Mouse (Mus musculus) gastrocnemius, adult 8-10 months (tissue): ENCODE results near the gene Tctn1. TPM values are rescaled to one million over a fixed set of nuclear protein-coding genes. Genes with fewer than 3 reads are reported as not detected.
"Not testable (repeated sequence)": the region's sequence is repeated elsewhere in the genome, so short reads cannot be mapped to it uniquely, and the experiment has no call there.

Experiments
- DNase-seq, 2 experiments: peaks; one replicate each; pipeline ENCODE4 v3.0.0; 2022; ENCODE audit warnings: low spot score in 2 of 2
- total RNA-seq, 4 experiments: library from RNA; stranded (reverse); gene quantifications; 2 replicates each; pipeline ENCODE4 v1.2.4; 2022

The Tctn1 gene
- total RNA-seq, 4 experiments from 2014 or later: 1.4 to 2.1 (median 1.7) TPM

DNA sequence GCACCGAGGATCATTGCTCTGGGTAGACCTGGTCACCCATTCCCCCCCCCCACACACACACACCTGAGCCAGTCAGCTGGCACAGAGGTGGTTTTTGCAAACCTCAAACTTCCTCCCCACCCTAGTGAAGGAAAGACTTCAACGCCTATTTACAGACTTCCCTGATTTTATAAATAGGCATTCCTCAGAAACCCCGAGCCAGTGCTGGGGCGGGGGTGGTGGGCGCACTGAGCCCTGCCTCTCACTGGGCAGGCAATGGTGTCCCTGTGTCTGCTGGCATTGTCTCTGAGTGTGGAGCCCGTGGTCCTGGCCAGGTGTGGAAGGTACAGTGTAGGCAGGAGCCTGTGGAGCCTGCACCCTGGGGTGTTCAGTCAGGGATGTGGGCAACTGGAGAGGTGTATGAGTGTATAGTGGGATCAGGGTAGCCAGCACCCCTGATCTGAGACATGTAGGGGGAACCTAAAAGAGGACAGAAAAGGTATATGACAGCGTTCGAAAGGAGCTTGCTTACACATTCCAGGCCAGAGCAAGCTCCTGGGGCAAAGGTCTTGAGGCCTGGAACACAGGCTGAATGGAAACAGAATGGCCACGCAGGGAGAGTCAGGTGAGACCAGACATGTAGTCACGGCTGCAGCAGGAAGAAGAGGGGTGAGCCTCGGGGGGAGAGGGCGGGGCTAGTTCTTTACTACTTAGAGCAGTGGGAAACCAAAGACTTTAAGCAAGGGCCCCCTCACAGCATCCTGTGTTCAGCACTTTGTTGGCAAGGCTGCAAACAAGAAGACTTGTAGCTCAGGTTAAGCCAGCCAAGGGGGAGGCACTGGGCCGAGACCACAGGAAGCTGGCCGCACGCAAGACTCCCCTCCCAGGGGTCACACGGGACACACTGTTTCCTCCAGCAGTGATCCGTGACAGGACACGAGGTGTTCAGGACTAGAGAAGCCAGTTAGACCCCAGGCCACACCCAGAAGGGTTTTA, 44.3 kb downstream of the Tctn1 start:
- DNase-seq: no peak

DNA sequence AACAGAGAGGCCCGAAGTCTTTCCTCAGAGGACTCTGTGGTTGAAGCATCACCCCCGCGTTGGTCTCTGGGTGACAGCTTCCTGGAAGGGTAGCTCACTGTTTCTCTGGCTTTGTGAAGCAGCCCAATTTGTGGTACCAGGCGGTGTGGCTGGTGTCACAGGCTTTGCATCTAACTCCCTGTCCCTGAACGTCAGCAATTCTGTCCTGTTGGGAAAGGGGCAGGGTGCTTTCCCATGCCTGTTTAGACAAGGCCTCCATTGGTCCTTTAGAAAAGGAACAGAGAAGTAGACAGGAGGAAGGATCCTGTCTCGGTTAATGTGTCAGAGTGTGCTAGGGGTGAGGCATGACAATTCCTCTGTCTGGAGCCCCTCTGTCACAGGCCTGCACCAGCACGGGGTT, 45.3 kb downstream of the Tctn1 start:
- DNase-seq: no peak

DNA sequence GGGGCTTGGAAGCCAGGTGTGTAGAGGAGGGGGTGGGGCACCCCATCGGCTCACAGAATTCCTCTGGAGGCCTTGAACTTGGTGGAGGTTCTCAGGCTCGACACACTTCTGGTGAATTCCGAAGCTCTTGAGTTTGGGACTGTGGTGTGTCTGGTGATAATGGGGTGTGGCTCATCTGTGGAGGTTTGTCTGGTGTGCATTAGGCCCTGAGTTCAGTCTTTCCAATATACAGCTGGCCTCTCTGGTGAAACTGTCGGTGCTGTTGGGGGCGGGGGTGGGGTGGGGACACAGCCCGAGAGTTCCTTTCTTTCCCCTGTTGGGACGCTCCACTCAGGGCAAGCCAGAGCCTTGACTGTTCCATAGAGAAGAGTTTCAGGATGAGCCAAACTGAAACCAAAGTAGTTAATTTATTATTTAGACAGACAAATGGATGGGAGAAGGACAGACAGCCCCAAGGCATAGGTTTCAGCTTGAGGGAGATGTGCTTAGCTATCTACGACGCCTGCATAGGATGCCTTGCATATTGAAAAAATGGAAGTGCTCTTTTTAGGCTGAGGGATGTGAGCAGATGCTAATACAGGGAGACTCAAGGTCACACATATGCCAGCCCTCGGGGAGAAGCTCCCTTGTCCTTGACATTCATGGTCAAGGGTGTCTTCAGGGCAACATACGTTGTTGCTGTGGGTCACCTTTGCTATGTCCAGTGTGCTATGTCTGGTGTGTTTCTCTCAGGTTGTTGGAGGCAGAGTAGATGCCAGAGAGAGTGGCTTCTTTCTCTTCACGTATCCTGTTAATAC, 46.0 kb downstream of the Tctn1 start:
- no peak for DNase-seq

DNA sequence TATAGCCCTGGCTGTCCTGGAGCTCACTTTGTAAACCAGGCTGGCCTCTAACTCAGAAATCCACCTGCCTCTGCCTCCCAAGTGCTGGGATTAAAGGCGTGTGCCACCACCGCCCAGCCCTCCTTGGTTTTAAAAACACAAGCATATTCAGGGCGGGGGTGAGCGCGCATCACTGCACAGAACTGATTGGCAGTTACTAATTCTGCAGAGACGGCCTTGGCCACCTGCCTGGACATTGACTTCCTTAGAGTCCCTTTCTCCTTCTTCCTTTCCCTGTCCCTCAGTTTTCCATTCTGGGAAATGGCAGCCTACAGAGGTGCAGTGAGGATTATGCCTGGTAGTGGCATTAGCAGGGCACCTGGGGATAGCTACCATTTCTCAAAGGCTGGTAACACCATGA, 46.6 kb downstream of the Tctn1 start:
- no peak for DNase-seq

DNA sequence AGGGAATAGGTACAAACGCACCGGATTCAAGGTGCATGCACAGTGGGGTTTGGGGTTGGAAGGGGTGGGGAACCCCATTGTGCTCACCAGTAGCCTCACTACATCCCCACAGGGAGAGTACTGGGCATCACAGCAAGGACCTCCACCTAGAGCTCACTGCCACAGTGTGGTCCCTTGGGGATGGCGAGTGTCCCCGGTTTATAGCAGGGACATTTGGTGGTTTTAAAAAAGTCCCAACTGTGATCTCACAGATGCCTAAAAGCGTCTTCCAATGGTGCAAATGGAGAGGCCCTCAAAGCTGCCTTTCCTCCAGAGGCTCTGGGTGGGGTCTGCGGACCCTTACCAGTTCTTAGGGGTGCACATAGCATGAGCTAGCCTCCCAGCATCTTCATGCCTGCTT, 50.4 kb downstream of the Tctn1 start:
- no peak for DNase-seq

DNA sequence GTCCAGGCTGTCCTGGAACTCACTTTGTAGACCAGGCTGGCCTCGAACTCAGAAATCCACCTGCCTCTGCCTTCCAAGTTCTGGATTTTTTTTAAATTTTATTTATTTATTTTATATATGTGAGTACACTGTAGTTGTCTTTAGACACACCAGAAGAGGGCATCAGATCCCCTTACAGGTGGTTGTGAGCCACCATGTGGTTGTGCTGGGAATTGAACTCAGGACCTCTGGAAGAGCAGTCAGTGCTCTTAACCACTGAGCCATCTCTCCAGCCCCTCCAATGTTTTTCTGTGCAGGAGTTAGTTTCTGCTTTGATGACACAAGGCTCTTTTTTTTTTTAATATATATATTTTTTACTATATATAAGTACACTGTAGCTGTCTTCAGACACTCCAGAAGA, 51.4 kb downstream of the Tctn1 start:
- not testable (repeated sequence) for DNase-seq

DNA sequence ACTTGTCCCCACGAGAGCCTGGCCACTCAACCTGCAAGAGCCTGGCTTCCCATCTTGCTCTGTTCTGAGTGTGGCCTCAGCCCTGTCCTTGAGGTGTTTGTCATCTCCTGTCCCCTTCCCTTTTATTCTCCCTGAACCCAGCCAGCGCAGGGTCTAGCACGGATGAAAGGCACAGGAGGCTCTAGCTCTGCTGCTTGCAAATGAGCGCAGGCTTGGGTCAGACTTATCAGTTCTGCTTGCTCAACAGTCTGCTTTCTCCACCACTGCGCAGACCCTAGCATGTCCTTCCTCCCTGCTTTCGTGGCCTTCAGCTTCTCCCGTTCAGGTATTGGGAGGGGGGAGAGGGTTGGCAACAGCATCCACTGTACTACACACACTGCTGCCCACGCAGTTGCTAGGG, 52.1 kb downstream of the Tctn1 start:
- DNase-seq: no peak

DNA sequence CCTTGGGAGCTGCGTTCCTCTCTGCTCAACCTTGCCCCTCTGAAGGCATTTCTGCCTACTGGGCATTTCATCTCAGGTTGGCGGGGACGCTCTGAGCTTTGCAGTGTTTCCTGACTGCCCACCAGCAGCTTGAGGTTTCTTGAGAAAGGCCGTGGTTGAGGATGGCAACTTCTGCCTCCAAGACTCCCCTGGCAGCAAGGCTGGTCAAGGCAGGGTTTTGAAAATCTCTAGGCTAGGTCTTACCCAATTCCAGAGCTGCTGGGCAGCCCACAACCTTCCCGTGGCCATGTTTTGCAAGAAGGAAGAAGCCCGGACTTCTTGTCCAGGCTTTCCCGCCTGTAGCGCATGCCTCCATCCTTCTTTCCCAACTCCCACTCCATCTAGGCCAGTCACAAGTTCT, 53.4 kb downstream of the Tctn1 start:
- no peak for DNase-seq

DNA sequence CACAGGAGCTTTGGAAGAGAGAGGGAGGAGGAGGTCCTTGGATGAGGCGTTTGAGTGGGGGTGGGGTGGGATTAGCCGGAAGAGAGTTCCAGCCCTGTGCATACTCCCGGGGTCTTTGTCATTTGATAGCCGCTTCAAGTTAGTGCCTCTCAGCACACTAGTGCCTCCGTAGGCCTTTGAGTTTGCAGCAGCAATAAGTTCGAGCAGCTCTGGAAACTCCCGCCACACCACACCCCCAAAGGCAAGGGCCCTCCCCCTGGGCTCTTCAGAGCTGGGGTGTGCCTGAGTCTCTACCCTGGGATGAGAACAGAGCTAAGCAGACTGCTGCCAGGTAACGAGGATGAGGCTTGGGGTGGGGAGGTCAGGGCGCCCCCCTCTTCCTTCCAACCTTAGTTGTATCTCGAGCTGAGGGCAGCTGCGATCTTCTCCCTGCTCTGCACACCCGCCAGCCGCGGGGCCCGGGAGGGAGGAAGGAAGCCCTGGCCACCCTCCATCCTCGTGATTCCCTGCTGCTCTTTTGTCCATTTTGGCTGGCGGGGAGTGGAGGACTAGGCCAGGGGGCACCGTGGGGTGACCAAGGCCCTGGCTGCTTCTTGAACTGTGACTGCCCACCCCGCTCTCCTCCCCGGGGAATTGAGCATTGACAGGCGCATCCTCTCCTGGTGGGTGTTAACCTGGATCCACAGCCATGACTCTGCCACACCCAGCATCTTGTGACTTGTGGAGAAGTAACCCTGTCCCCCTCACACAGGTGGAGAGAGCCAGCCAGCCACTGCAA, 54.5 kb downstream of the Tctn1 start:
- peak; percentile 26 to 39 for DNase-seq

DNA sequence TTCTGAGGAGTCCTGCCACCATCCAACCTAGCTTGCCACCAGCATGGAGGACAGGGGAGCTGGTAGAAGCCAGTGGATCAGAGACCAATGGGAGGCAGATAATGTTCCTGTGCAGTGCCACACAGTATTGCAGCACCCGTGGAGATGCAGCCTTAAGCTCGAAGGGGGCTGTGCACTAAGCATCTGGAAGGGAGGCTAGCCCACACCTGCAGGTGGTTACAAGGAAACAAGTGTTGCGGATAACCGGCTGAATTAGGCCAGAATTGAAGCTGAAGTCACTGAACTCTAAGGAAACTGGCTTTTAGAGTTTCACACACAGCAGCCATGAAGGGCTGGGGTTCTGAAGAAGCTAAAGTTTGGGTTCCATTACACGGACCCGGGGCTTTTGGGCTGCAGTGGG, 55.4 kb downstream of the Tctn1 start:
- no peak for DNase-seq

DNA sequence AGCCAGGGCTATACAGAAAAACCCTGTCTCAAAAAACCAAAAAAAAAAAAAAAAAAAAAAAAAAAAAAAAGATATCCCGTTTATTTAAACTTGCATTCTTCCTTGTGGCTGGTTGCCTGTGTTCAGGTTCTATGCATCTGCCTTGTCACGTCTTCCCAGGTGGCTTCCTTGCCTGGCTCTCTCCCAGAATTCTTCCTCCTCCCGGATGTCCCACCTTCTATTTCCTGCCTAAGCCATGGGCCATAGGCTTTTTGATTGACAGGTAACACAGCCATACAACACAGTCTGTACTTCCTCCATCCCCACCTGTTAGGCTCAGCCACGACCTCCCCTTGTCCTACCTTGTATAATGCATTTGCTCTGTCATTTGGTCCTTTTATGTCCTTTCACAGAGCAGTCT, 57.8 kb downstream of the Tctn1 start, which contains the start of gene Hvcn1:
Hvcn1 (plus strand) TSS at position 330 of the 400 bp plus-strand sequence.
- no peak for DNase-seq

DNA sequence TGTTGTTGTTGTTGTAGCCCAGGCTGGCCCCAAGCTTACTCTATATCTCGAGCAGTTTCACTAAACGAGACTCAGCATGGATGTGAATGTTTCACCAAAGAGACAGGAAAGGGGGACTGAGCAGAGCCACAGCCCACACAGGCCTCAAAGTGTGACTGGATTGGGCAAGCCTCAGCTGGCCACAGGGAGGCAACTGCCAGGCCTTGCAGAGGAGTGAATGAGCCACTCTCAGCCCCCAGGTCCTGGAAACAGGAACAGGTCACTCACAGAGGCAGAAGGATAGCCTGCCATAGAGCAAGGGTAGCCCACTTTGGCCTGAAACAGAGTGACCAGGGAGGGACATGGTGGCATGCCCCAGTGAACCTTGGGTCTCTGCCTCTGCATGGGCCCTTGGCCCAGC, 60.1 kb downstream of the Tctn1 start:
- no peak for DNase-seq

DNA sequence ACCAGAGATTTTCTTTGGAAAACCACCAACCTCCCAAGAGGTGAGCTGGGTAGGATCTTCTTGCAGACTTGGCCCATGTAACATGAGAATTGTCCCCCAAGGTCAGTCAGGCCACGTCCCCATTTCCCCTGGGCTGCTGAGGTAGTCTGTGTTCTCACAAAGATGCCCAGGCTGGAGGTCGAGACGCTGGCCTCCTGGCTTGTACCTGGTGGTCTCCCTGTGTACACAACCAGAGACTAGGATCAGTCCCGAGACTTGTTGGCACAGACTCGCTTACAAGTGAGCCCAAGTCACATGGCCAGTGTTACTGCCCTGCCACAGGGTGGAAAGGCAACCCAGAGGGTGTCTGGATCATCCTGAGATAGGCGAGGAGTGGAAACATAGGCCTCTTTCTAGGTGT, 62.4 kb downstream of the Tctn1 start:
- DNase-seq: no peak

DNA sequence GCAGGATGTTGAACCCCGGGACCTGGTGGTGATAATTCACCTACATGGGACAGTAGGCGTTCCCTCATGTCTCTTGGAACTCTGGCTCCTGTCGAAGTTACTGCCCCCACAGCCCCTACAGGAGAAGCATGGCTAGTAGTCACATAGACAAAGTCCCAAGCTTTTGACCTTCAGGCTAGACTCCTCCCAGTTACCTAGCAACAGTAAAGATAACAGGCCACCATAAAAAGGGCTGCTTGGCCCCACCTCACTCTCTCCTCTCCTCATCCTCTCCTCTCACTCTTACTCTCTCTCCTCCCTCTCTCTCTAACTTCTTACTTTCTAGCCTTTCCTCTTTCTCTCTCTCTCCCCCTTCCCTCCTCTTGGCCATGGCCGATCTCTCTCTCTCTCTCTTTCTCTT, 63.4 kb downstream of the Tctn1 start:
- DNase-seq: no peak

DNA sequence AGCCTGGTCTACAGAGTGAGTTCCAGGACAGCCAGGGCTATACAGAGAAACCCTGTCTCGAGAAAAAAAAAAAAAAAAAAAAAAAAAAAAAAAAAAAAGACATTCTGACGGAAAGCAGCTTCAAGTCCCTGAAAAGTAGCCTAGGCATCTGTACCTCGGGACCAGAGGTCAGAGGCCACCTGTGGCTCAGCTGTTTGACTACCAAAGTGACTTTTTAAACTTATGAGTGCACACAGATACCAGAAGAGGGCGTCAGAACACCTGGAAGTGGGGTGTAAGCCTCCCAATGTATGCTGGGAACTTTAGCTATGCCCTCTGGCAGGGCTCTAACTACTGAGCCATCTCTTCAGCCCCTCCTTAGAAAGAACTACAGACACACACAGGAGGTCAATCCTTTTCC, 71.9 kb downstream of the Tctn1 start:
- no peak for DNase-seq

DNA sequence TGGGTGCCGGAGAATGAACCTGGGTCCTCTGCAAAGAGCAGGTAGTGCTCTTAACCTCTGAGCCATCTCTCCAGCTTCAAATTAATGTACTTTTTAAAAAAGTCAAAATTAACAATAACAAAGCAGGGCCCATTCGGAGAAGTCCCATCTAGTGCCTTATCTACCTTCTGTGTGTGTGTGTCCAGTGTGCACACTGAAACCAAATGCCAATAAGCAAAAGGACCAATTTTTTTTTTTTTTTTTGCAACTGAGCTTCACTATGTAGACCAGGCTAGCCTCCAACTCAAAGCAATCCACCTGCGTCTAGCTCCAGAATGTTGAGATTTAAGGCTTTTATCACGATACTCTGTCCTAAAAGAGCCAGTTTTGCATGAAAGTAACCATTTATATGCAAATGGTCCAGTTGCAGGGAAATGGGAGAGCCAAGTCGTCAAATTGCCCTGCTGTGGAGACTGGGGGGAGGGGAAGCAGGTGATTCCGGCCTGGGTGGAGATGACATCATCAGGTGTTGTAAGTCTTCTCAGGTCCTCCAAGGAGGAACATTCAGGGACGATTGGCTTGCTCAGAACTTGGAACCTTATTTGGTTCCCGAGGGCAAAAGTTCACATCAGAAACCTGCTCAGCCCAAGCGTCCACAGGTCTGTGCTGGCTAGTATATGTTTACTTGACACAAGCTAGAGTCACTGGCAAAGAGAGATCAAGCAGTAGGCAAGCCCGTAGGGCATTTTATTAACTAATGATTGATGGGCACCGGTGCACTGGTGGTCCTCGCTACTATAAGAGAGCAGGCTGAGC, 72.8 kb downstream of the Tctn1 start:
- no peak for DNase-seq

DNA sequence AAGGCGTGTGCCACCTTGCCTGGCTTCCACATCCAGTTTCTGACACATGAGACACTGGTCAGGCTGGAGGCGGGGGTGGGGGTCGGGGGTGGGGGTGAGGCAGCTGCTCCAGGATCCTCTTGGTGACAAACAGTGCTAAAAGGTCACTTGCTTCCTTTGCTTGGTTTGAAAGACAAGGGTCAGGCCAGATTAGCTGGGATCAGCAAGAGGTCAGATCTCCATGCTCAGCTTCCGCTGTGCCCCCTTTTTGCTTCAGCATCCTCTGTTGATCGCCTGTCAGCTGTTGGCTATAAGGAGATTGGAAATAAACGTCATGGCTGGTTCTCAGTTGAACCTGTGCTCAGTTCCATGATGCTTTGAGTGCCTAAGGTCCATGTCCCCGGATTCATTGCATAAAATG, 73.8 kb downstream of the Tctn1 start:
- DNase-seq: no peak

DNA sequence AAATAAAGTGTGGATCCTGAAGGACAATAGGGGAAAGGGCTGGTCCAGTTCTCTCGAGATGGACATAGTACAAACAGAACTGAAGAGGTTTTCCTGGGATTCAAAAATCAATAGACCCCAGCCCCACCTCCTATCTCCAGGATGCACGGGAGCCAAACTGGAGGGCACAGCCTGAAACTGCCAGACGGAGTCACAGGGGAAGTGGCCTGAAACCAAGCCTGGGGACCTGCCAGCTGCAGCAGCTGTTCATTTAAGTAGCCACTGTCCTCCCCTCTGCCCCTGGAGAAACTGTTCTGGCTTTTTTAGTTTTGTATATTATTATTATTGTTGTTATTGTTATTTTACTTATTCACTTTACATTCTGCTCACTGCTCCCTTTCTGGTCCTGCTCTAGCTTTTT, 75.1 kb downstream of the Tctn1 start:
- no peak for DNase-seq
